Mouse (Mus musculus): Measurements from ENCODE around the gene Gm2115. TPM values are rescaled to one million over a fixed set of nuclear protein-coding genes. Genes with fewer than 3 reads are reported as not detected.
A peak's percentile ranks its signal among the peaks of the same experiment; 100 is the strongest.

Gm2115 gene
- polyA plus RNA-seq, 1 experiment = 0.29 TPM

DNA sequence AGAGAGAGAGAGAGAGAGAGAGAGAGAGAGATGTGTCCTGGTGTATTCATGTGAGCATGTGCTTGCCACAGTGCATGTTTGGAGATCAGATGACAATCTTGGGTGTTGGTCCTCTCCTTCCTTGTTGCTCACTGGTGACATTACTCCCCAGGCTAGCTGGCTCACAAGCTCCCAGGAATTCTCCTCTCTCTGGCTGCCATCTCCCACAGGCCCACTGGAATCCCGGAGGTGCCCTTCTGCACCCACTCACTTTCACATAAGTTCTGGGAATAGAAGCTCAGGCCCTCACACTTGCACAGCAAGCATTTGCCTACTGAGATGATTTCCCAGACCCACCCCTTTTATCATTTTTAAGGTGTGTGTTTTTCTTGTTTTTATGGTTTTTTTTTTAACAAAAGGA, 51.0 kb downstream of the Gm2115 start:
- no peak for DNase-seq (ENCODE audit: low read depth, low spot score)
- WGBS = 77% methylated on average over 1 of the region's 1 CpGs

DNA sequence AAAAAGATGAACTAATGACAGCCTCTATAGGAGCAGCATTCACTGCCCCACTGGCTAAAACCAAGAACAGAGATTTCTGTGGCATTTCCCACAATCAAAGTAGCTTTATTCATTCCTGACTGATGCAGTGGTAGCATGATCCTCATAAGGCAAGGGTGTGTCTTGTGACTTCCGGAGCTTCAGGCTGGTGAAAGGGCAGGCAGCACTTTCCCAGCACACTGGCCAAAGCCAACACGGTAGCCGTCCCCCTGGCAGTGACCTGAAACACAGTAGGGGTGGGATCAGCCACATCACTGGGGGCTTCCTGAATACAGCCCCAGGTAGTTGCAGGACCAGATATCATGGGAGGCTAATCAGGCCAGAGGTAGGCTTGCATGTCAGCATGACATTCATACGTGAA, 56.3 kb downstream of the Gm2115 start:
- no peak for DNase-seq (ENCODE audit: low read depth, low spot score)
- WGBS = 87% methylated on average over 4 of the region's 4 CpGs

DNA sequence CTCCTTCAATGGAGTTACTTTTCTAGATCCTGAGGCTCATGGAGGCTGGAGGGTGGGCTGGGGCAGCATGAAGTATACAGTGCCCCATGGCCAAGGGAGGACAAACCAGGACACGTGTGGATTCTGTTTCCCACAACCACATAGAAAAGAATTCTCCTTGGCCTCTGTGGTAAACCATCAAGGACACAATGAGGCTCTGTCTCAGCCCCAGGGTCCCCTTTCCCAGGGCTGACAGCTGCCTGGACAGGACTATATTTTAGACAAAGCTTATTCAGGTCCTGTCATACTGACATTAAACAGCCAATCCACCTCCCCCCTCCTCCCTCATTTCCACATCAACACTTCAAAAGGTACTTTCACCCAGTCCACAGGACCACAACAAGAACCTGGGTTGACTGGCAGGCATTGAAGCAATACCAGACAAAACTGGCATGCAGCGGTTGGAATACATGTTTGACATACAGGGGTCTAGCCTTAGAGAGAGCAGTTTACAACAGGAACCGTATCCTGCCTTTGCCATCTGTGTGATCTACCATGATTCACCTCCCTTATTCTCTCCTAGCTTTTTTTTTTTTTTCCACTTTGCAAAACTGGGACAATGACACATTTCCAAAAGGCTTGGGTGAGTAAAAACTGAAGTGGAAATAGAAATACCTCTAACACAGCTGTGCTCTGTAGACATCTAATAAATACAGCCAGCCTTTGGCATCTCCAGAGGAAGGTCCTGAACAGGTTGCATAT, 57.8 kb downstream of the Gm2115 start:
- WGBS = 79% methylated on average over 3 of the region's 3 CpGs

DNA sequence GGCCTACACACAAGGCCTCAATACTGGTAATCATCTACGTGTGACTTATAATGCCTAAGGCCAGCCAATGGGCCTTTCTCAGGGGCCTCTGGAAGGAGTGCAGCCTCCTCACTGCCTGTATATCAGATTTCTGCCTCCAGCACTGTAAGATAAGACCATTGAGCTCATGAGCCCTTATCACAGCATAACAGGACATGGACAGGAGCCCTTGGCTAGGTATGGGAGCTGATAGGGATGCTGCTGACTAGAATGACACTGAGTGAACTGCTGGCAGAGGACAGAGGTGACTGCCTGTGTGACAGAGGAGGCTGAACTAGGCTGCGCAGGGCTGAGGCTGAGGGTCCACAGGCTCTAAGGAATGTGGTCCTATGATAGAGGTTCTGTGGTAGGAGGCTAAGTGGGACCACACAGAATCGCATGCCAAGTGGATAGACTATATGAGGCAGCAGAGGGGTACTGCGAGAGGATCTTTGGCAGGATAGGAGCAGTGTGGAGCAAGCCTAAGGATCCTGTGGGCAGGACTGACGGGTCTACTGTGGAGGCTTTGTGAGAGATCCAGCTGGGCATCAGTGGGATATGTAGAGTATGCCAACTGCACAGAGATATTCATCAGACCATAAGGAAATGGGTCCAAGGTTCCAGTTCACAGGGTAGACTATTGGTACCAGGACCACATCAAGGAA, 58.5 kb downstream of the Gm2115 start:
- DNase-seq (ENCODE audit: low read depth, low spot score) = no peak
- WGBS = 92% methylated on average over 5 of the region's 5 CpGs

More for the DNA sequence above, 57.8 kb downstream of the Gm2115 start:
- DNase-seq (ENCODE audit: low read depth, low spot score) = no peak

GRCm38 (mm10) chr7:84590622-84591021, 61.9 kb downstream of the Gm2115 start:
- 91% methylated on average over 2 of the region's 2 CpGs for WGBS

GRCm38 (mm10) chr7:84591347-84591746, 62.6 kb downstream of the Gm2115 start:
- WGBS = 72% methylated on average over 3 of the region's 3 CpGs
- no peak for DNase-seq (ENCODE audit: low read depth, low spot score)

More at GRCm38 (mm10) chr7:84590622-84591021, 61.9 kb downstream of the Gm2115 start:
- DNase-seq (ENCODE audit: low read depth, low spot score) = no peak

DNA sequence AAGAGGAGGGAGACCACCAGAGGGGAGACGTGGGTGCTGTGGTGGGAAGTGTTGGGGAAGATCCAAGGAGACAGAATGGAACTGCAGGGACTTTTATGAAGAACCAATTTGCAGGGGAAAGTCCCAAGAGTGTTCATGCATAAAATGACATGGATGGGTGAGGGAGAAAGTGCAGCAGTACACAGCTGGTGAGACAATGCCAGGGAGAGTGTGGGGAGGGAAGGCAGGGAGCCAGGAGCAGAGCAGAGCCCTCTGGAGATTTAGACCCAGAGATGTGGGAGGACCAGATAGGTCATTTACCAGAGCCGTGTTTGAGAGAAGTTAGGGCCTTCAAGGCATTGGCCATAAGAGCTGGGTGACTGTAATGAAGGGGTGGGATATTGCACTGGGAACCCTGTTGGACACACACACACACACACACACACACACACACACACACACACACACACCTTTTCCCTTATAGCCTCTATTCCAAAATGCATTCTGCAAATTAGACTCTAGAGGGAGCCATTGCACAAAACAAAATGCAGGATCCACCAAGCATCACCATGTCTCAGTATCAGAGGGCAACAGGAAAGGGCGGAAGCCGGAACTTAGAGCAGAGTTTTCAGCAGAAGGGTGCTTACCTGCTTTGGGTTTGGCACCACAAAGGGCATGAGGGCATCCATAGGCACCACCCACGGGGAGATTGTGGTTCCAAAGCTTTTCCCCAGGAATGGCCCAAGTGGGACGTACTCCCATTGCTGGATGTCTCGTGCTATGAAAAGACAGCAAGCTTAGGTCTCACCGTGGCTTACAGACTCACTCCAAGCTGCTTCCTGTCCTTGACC, 65.5 kb downstream of the Gm2115 start:
- WGBS = 38% methylated on average over 8 of the region's 8 CpGs
- DNase-seq (ENCODE audit: low read depth, low spot score) = peak; percentile 55

- DNase-seq (ENCODE audit: low read depth, low spot score) = no peak
Measured at GRCm38 (mm10) chr7:84594917-84595303, 66.2 kb downstream of the Gm2115 start.

- DNase-seq (ENCODE audit: low read depth, low spot score) = no peak
- 88% methylated on average over 3 of the region's 3 CpGs for WGBS
Measured at GRCm38 (mm10) chr7:84596002-84596401, 67.2 kb downstream of the Gm2115 start.

DNA sequence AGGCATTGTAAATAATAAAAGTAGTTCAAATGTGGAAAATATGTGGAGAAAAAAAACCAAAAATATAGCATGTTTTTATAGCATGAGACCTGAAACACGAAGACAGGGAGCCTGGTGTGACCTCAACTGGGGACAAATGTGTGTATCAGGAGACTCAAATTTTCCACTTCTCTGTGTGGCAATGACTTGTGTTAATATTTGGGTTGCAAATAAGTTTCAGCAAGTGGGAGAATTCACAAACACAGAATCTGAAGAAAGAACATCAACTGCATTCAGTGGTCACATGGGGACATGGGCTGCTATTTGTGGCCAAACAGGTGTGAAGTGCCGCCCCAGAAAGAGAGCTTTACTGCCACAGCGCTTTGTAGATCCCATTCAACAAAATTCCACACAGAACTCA, 67.9 kb downstream of the Gm2115 start:
- no peak for DNase-seq (ENCODE audit: low read depth, low spot score)
- 87% methylated on average over 3 of the region's 3 CpGs for WGBS

DNA sequence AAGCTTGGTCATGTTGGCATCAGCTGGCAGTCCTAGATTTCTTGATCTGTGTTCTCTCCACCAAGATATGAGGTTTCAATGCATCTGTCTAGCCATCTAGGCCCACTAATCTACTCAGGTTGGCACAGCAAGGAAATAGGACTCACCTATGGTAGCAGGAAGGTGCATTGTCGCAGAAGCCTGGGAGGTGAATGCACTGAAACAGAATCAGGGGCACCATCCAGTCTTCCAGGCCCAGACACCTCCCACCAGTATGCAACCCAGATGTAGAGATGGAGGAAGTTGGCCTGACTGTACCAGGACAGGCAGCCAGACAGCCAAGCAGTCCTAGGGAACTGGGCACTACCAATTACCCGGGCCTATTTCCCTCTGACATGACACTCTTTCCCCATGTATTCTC, 71.9 kb downstream of the Gm2115 start:
- DNase-seq (ENCODE audit: low read depth, low spot score) = no peak
- WGBS = 93% methylated on average over 2 of the region's 2 CpGs

- DNase-seq (ENCODE audit: low read depth, low spot score) = no peak
- 87% methylated on average over 3 of the region's 3 CpGs for WGBS
Measured at GRCm38 (mm10) chr7:84601331-84601730, 72.6 kb downstream of the Gm2115 start.

GRCm38 (mm10) chr7:84604501-84604900, 75.7 kb downstream of the Gm2115 start:
- 27% methylated on average over 3 of the region's 3 CpGs for WGBS
- peak; percentile 10 for DNase-seq (ENCODE audit: low read depth, low spot score)

DNA sequence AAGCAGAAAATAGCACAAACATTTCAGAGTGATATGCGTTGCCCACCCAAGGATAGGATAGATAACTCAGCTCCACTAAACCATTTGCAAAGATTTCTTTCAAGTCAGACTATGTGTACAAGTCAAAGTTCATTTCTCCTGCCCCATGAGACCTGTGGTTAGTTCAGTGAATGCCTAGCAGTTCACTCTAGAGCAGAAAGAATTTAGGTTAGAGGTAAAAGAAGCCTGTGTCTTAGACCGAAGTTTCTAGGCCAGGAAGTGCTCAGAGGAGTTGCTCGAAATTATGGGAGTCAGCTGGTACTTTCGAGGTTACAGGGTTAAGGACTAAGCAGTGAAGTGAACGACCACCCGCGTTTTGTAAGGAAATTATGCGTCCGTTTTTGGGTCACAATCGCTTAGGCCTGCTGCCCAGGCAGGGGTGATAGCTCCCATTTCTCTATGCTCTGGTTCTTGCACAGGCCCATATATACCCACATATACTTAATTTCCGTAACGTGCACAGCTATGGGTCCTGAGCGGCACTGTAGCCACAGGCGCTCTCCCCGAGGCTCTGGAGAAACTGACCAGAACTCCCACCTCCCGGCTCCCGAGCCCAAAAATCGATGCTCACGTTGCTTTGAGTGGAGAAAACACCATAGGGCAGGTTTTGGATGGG, 76.4 kb downstream of the Gm2115 start:
- peak; percentile 8 for DNase-seq (ENCODE audit: low read depth, low spot score)
- WGBS = 8% methylated on average over 19 of the region's 19 CpGs

GRCm38 (mm10) chr7:84605704-84606292, 77.0 kb downstream of the Gm2115 start:
- WGBS = 2% methylated on average over 36 of the region's 36 CpGs
- peak; percentile 25 for DNase-seq (ENCODE audit: low read depth, low spot score)

DNA sequence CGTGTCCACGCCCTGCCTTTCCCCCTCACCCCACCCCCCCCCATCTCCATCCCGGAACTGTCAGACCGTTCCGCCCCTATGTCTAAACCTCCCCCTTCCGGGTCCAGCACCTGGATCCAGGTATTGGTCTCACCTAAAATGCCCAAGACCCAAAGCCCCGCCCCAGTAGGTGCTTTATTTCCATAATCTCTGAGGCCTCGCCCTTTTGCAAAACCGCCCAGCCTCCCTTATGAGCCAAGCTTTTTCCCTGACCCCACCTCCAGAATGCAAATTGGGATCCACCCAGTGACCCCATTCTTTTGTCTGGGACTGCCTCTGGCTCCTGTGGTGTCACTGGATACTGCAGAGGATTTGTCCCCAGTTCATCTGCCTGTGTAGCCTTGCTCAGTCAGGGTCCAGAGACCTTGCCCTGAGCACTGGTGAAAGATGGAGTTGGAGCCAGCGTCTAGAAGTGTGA, 77.6 kb downstream of the Gm2115 start, which contains the start of gene Fah:
Fah (minus strand) TSS at position 430 of the 457 bp plus-strand sequence.
- WGBS = 5% methylated on average over 10 of the region's 10 CpGs
- peak; percentile 16 for DNase-seq (ENCODE audit: low read depth, low spot score)

GRCm38 (mm10) chr7:84611609-84612008, 82.9 kb downstream of the Gm2115 start:
- 64% methylated on average over 1 of the region's 1 CpGs for WGBS
- DNase-seq (ENCODE audit: low read depth, low spot score) = no peak

DNA sequence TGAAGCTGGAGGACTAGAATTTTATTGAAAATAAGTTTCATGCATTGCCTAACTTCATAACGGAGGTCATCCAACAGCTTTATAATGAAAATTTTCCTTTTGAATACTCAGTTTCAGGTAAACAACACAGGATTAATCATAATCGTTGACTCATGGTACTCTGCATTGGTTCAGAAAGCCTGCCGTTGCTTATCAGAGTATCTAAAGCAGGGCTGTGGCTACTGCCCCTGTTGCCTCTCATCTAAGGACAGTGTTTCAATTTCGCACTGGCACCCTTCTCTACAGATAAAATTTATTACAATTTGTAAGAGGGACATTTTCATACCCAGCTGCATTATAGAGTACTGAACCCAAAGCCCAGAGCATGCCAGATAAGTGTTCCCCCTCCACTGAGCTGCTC, 83.7 kb downstream of the Gm2115 start:
- 82% methylated on average over 4 of the region's 4 CpGs for WGBS
- no peak for DNase-seq (ENCODE audit: low read depth, low spot score)

DNA sequence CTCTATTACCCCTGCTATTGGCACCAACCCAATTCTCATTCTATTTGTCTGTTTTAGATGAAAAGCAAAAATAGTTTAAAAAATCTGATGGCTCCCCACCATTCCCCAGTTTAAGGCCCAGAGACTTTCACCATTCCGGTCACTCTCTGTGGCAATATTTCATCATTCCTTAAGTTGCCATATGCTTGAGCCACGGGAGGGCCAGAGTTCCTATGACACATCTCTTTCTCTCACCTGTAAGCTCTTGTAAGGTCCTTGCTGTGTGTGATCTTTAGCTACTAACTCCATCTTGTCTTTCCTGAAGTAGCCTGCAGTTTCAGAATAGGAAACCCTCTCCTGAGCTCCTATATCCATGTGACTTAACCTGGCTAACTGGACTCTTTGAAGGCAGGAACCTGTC, 90.2 kb downstream of the Gm2115 start:
- WGBS = 93% methylated on average over 2 of the region's 2 CpGs
- no peak for DNase-seq (ENCODE audit: low read depth, low spot score)

All from large intestine, adult 2 months (tissue).